Mouse (Mus musculus): ENCODE results near the gene Fbxl17.
A peak's percentile ranks its signal among the peaks of the same experiment; 100 is the strongest.

Fbxl17 gene

GRCm38 (mm10) chr17:63499636-63500155 lies at the start of gene Fbxl17:
Fbxl17 (minus strand) TSS chr17:63500017.
- DNase-seq, result peak; percentile 79

- peak; percentile 41 to 42 for DNase-seq
Measured at GRCm38 (mm10) chr17:63547465-63547864, 47.6 kb upstream of the Fbxl17 start.

- no peak for DNase-seq
Measured at GRCm38 (mm10) chr17:63534576-63535265, 34.9 kb upstream of the Fbxl17 start.

GRCm38 (mm10) chr17:63533074-63533836 lies 33.4 kb upstream of the Fbxl17 start:
- DNase-seq, result no peak

- no peak for DNase-seq
Measured at GRCm38 (mm10) chr17:63529476-63529875, 29.7 kb upstream of the Fbxl17 start.

GRCm38 (mm10) chr17:63520691-63521090 lies 20.9 kb upstream of the Fbxl17 start:
- no peak for DNase-seq

- DNase-seq, result no peak
Measured at GRCm38 (mm10) chr17:63510451-63510850, 10.6 kb upstream of the Fbxl17 start.

GRCm38 (mm10) chr17:63501091-63501490 lies 1.3 kb upstream of the Fbxl17 start:
- no peak for DNase-seq

- DNase-seq, result peak; percentile 88 to 89
Measured at GRCm38 (mm10) chr17:63500156-63500834, 478 bp upstream of the Fbxl17 start.

GRCm38 (mm10) chr17:63498717-63499635 lies 841 bp downstream of the Fbxl17 start:
- DNase-seq, result peak; percentile 67 to 76

- no peak for DNase-seq
Measured at GRCm38 (mm10) chr17:63498182-63498716, 1.6 kb downstream of the Fbxl17 start.

- DNase-seq, result no peak
Measured at GRCm38 (mm10) chr17:63497206-63497731, 2.5 kb downstream of the Fbxl17 start.

GRCm38 (mm10) chr17:63496153-63496552 lies 3.7 kb downstream of the Fbxl17 start:
- no peak for DNase-seq

GRCm38 (mm10) chr17:63493876-63494580 lies 5.8 kb downstream of the Fbxl17 start:
- DNase-seq, result no peak

- DNase-seq, result peak; percentile 60 to 63
Measured at GRCm38 (mm10) chr17:63493274-63493673, 6.5 kb downstream of the Fbxl17 start.

GRCm38 (mm10) chr17:63492665-63493273 lies 7.0 kb downstream of the Fbxl17 start:
- no peak for DNase-seq

GRCm38 (mm10) chr17:63489525-63489924 lies 10.3 kb downstream of the Fbxl17 start:
- DNase-seq, result no peak

GRCm38 (mm10) chr17:63467866-63468265 lies 32.0 kb downstream of the Fbxl17 start:
- peak; percentile 81 to 82 for DNase-seq

GRCm38 (mm10) chr17:63465239-63465638 lies 34.6 kb downstream of the Fbxl17 start:
- peak; percentile 91 to 94 for DNase-seq

- no peak for DNase-seq
Measured at GRCm38 (mm10) chr17:63462512-63462911, 37.3 kb downstream of the Fbxl17 start.

All from cerebellum, postnatal 10 days (tissue).